Mouse (Mus musculus): Measurements from ENCODE around the gene Olfr1354.
"Not testable (repeated sequence)": the region's sequence is repeated elsewhere in the genome, so short reads cannot be mapped to it uniquely, and the experiment has no call there.

Gene Olfr1354

DNA sequence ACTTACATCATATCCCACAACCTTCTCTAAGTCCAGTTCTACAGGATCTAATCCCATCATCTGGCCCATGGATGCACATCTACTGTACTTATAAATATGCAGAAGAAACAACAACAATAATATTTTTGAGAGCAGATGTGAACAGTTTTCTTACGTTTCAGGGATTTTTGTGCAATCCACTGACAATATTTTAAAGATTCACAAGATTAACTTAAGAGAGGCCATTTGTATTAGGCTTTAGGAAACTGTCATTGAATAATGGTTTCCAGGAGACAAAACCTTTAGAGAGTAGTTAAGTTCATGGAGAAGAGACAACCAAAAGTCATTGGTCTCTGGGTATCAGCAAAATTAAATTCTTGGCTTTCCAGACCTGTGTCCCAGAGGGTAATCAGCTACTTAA lies at the start of gene Olfr1354:
TSS of gene Olfr1354 (plus strand) at position 301 of the 400 bp plus-strand sequence.
- not testable (repeated sequence) for DNase-seq (ENCODE audit: low spot score)

DNA sequence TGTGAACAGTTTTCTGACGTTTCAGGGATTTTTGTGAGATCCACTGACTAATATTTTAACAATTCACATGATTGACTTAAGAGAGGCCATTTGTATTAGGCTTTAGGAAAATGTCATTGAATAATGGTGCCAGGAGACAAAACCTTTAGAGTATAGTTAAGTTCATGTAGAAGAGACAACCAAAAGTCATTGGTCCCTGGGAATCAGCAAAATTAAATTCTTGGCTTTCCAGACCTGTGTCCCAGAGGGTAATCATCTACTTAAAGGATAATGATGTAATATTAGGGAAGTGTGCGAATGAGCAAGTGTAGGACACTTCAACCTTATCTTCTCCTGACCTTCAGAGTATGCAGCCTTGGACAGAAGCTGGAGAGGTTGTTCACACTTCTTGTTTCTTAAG lies 37.7 kb upstream of the Olfr1354 start, which contains the start of gene Olfr1355:
TSS of gene Olfr1355 (plus strand) at position 301 of the 400 bp plus-strand sequence.
- DNase-seq (ENCODE audit: low spot score), result no peak

DNA sequence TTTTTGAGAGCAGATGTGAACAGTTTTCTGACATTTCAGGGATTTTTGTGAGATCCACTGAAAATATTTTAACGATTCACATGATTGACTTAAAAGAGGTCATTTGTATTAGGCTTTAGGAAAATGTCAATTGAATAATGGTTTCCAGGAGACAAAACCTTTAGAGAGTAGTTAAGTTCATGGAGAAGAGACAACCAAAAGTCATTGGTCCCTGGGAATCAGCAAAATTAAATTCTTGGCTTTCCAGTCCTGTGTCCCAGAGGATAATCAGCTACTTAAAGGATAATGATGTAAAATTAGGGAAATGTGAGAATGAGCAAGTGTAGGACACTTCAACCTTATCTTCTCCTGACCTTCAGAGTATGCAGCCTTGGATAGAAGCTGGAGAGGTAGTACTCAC lies 37.4 kb downstream of the Olfr1354 start, which contains the start of gene Olfr8:
TSS of gene Olfr8 (plus strand) at position 301 of the 400 bp plus-strand sequence.
- not testable (repeated sequence) for DNase-seq (ENCODE audit: low spot score)

GRCm38 (mm10) chr10:78963009-78963408 lies 50.0 kb downstream of the Olfr1354 start, which contains the start of gene Olfr1353:
TSS of gene Olfr1353 (plus strand) at chr10:78963309.
- DNase-seq (ENCODE audit: low spot score), result not testable (repeated sequence)
